Mouse (Mus musculus) neural tube, embryonic 11.5 days (tissue): ENCODE measurements around the gene Cd59b. TPM values are rescaled to one million over a fixed set of nuclear protein-coding genes. Genes with fewer than 3 reads are reported as not detected.

ENCODE experiments used
- ATAC-seq: fragments of 200-750 bp; cut with Nextera tagmentation; 2 replicates; pipeline ENCODE4 v1.8.0; 2017; ENCODE audit warnings: moderate number of reproducible peaks, mild to moderate bottlenecking, moderate TSS enrichment, moderate library complexity; ENCODE audit not compliant: insufficient read depth, low FRiP score, low TSS enrichment
- DNase-seq: peaks from one replicate; pipeline ENCODE4 v3.0.0-alpha.2; 2015; ENCODE audit warnings: low spot score
- H3K27ac ChIP-seq: fragments of 300-500 bp; sonication (generic); 2 replicates; pipeline ENCODE4 v1.5.1; 2014; ENCODE audit warnings: low read depth, mild to moderate bottlenecking, low read length
- H3K27me3 ChIP-seq: fragments of 300-500 bp; sonication (generic); 2 replicates; pipeline ENCODE4 v1.6.1; 2014; ENCODE audit warnings: mild to moderate bottlenecking, low read length, mixed read lengths; ENCODE audit not compliant: control insufficient read depth, insufficient read depth
- H3K36me3 ChIP-seq: fragments of 300-500 bp; sonication (generic); 2 replicates; pipeline ENCODE4 v1.6.1; 2014; ENCODE audit warnings: mild to moderate bottlenecking, low read length, moderate library complexity, mixed read lengths; ENCODE audit not compliant: control insufficient read depth, insufficient read depth
- H3K4me1 ChIP-seq: fragments of 300-500 bp; sonication (generic); 2 replicates; pipeline ENCODE4 v1.6.1; 2014; ENCODE audit warnings: low read length, mixed read lengths; ENCODE audit not compliant: control insufficient read depth, insufficient read depth
- H3K4me2 ChIP-seq: fragments of 300-500 bp; sonication (generic); 2 replicates; pipeline ENCODE4 v1.6.1; 2014; ENCODE audit warnings: low read depth, mild to moderate bottlenecking, moderate library complexity
- H3K4me3 ChIP-seq: fragments of 300-500 bp; sonication (generic); 2 replicates; pipeline ENCODE4 v1.5.1; 2014; ENCODE audit warnings: low read depth, low read length
- H3K9ac ChIP-seq: fragments of 300-500 bp; sonication (generic); 2 replicates; pipeline ENCODE4 v1.6.1; 2014; ENCODE audit warnings: mild to moderate bottlenecking, low read length
- H3K9me3 ChIP-seq: fragments of 300-500 bp; sonication (generic); 2 replicates; pipeline ENCODE4 v1.6.1; 2016; ENCODE audit warnings: low read length; ENCODE audit not compliant: control insufficient read depth
- WGBS: fragments of 180-500 bp; shearing (Covaris S2); extraction: QIAGEN DNeasy Blood & Tissue Kit; methylation state at CpG from one replicate; pipeline ENCODE4 v1.1.7; 2014; 5-methylcytosine and 5-hydroxymethylcytosine counted together
- polyA plus RNA-seq: library from polyadenylated mRNA; unstranded; fragments of >200 nt; fragmentation: Nextera tagmentation; extraction: Ambion mirVana; gene quantifications from 2 replicates; pipeline ENCODE4 v1.2.1, GENCODE M21; 2014

Cd59b gene
- polyA plus RNA-seq, 1 experiment from 2014 or later = 4.8 TPM

- Histone ChIP-seq H3K4me1 (no peaks in the 10 kb centered on the region), H3K27me3 (0 out of 2 replicates have a peak, but pooled peaks cover 2% of the 10 kb centered on the region), H3K9me3 (no peaks in the 10 kb centered on the region), H3K4me3 (no peak overlapping the region), H3K9ac (no peak overlapping the region), H3K36me3 (no peaks in the 10 kb centered on the region), H3K27ac (no peak overlapping the region), H3K4me2 (no peak overlapping the region)
- WGBS = 90% methylated on average over 13 of the region's 13 CpGs
- no peak for ATAC-seq
- DNase-seq = no peak
Measured at GRCm38 (mm10) chr2:104128803-104129531, 59.3 kb downstream of the Cd59b start.

GRCm38 (mm10) chr2:104130165-104130564, 60.5 kb downstream of the Cd59b start:
- no peaks in the 10 kb centered on the region for H3K27me3 ChIP-seq
- H3K9ac ChIP-seq = no peak overlapping the region
- no peak for ATAC-seq
- H3K9me3 ChIP-seq = no peaks in the 10 kb centered on the region
- H3K27ac ChIP-seq = no peak overlapping the region
- DNase-seq = no peak
- no peaks in the 10 kb centered on the region for H3K36me3 ChIP-seq
- WGBS = 85% methylated on average over 6 of the region's 6 CpGs
- H3K4me3 ChIP-seq = no peak overlapping the region
- no peaks in the 10 kb centered on the region for H3K4me1 ChIP-seq
- no peak overlapping the region for H3K4me2 ChIP-seq

- no peak overlapping the region for H3K9ac ChIP-seq
- no peaks in the 10 kb centered on the region for H3K4me1 ChIP-seq
- no peak for ATAC-seq
- H3K27me3 ChIP-seq = no peaks in the 10 kb centered on the region
- H3K4me2 ChIP-seq = no peak overlapping the region
- no peak for DNase-seq
- no peak overlapping the region for H3K4me3 ChIP-seq
- 69% methylated on average over 3 of the region's 3 CpGs for WGBS
- no peaks in the 10 kb centered on the region for H3K36me3 ChIP-seq
- no peak overlapping the region for H3K27ac ChIP-seq
- no peaks in the 10 kb centered on the region for H3K9me3 ChIP-seq
Measured at GRCm38 (mm10) chr2:104130969-104131368, 61.3 kb downstream of the Cd59b start.

- no peak overlapping the region for H3K9ac ChIP-seq
- 80% methylated on average over 7 of the region's 7 CpGs for WGBS
- no peak for DNase-seq
- ATAC-seq = no peak
- H3K4me3 ChIP-seq = no peak overlapping the region
- H3K27ac ChIP-seq = no peak overlapping the region
- no peaks in the 10 kb centered on the region for H3K9me3 ChIP-seq
- H3K27me3 ChIP-seq = no peaks in the 10 kb centered on the region
- no peaks in the 10 kb centered on the region for H3K36me3 ChIP-seq
- no peak overlapping the region for H3K4me2 ChIP-seq
- no peaks in the 10 kb centered on the region for H3K4me1 ChIP-seq
Measured at GRCm38 (mm10) chr2:104132266-104132859, 62.7 kb downstream of the Cd59b start.

GRCm38 (mm10) chr2:104133042-104133810, 63.6 kb downstream of the Cd59b start:
- ATAC-seq (no peak), DNase-seq (no peak)
- Histone ChIP-seq H3K27me3 (no peaks in the 10 kb centered on the region), H3K36me3 (no peaks in the 10 kb centered on the region), H3K9ac (no peak overlapping the region), H3K4me1 (no peaks in the 10 kb centered on the region), H3K4me2 (no peak overlapping the region), H3K9me3 (no peaks in the 10 kb centered on the region), H3K4me3 (no peak overlapping the region), H3K27ac (no peak overlapping the region)
- 40% methylated on average over 12 of the region's 12 CpGs for WGBS

- no peaks in the 10 kb centered on the region for H3K4me1 ChIP-seq
- ATAC-seq = peak; percentile 45; the same call in 1 of the 2 replicates
- 48% methylated on average over 8 of the region's 8 CpGs for WGBS
Measured at GRCm38 (mm10) chr2:104134150-104135056, 64.8 kb downstream of the Cd59b start.

GRCm38 (mm10) chr2:104135920-104136319, 66.3 kb downstream of the Cd59b start:
- no peaks in the 10 kb centered on the region for H3K9me3 ChIP-seq
- 60% methylated on average over 2 of the region's 2 CpGs for WGBS
- no peaks in the 10 kb centered on the region for H3K4me1 ChIP-seq
- H3K36me3 ChIP-seq = no peaks in the 10 kb centered on the region
- H3K4me3 ChIP-seq = no peak overlapping the region
- ATAC-seq (no peak), DNase-seq (no peak)
- H3K9ac ChIP-seq = no peak overlapping the region
- H3K27ac ChIP-seq = no peak overlapping the region
- H3K4me2 ChIP-seq = no peak overlapping the region
- H3K27me3 ChIP-seq = no peaks in the 10 kb centered on the region

More at GRCm38 (mm10) chr2:104134150-104135056, 64.8 kb downstream of the Cd59b start:
- no peaks in the 10 kb centered on the region for H3K36me3 ChIP-seq
- peak; percentile 71 for DNase-seq
- H3K4me3 ChIP-seq = no peak overlapping the region
- H3K27ac ChIP-seq = no peak overlapping the region
- no peak overlapping the region for H3K4me2 ChIP-seq
- H3K9ac ChIP-seq = no peak overlapping the region
- no peaks in the 10 kb centered on the region for H3K9me3 ChIP-seq
- no peaks in the 10 kb centered on the region for H3K27me3 ChIP-seq
